9 mouse cellular contexts compared by ENCODE assay signal in genomic region chr2:170507734-170508133, GRCm38 (mm10). TPM values are rescaled to one million over a fixed set of nuclear protein-coding genes. Genes with fewer than 3 reads are reported as not detected.
A peak's percentile ranks its signal among the peaks of the same experiment; 100 is the strongest.
DNase-seq lines count a peak whose midpoint lies in the region; ATAC-seq and TF ChIP-seq lines count a peak whose summit lies in the region.
"Had no signal": no experiment of that assay in that cellular context is flagged by ENCODE, and none has a peak within 500 bp of the region (broad histone marks: within the 10 kb centered on the region; RNA-seq: fewer than 3 reads in every experiment).

No protein-coding gene starts in this region.

- TF ChIP-seq CTCF in layer of hippocampus, adult 2 months (conservative IDR thresholded peaks at IDR 0.05) = peak; percentile 89

- peak; percentile 91 for DNase-seq in CD4-positive, CD25-positive, alpha-beta regulatory T cell, adult 2 months (ENCODE audit: low read depth, low spot score)
- DNase-seq in cerebellum, postnatal 4 days (ENCODE audit: low spot score in 2 of 2) = peak; percentile 77 to 88
- peak; percentile 70 to 74 for DNase-seq in gastrocnemius, postnatal 36 days
- peak; percentile 80 to 86 for DNase-seq in layer of hippocampus, adult 2 months (ENCODE audit: low spot score in 2 of 2)
- peak; percentile 85 for DNase-seq in lung, postnatal 14 days
- DNase-seq in right cerebral cortex, postnatal 25 days = peak; percentile 79
- peak; percentile 80 to 85 for DNase-seq in urinary bladder, postnatal 36 days (ENCODE audit: low spot score in 2 of 2)

- no peak overlapping the region for H3K27ac ChIP-seq in layer of hippocampus, adult 2 months
- H3K27ac ChIP-seq: liver, embryonic 15.5 days had no signal

- H3K4me3 ChIP-seq in layer of hippocampus, adult 2 months = no peak overlapping the region
- H3K4me3 ChIP-seq: liver, embryonic 15.5 days had no signal

- intact Hi-C loops in gastrocnemius, postnatal 36 days (cut with DNase I) = loop anchor here (1.0 to 2.0 kb wide), 2 partner anchors 55 to 153 kb away; no protein-coding TSS in a partner anchor

- peak; percentile 65 for ATAC-seq in activated CD4-positive, CD25-positive, alpha-beta regulatory T cell, adult 4 months

RNA-seq across cellular contexts. Expression of gene Cyp24a1, which starts 10.8 kb away (rescaled TPM):
- polyA plus RNA-seq in activated CD4-positive, CD25-positive, alpha-beta regulatory T cell, adult 4 months (2017; shearing (Covaris generic)) = under 1 TPM in 1 of 2 experiments, not detected in 1; 0.19 TPM
- total RNA-seq in gastrocnemius, postnatal 36 days (2021) = not detected
- total RNA-seq in layer of hippocampus, adult 2 months (2021) = not detected
- polyA plus RNA-seq: liver, embryonic 15.5 days had no signal

RNA-seq across cellular contexts. Expression of gene Pfdn4, which starts 11.5 kb away (rescaled TPM):
- 10 to 100 TPM; 52.3 to 58.8 TPM for polyA plus RNA-seq in activated CD4-positive, CD25-positive, alpha-beta regulatory T cell, adult 4 months (2017; shearing (Covaris generic))
- 10 to 100 TPM; 12.1 to 12.6 TPM for total RNA-seq in gastrocnemius, postnatal 36 days (2021)
- total RNA-seq in layer of hippocampus, adult 2 months (2021) = 10 to 100 TPM; 28.6 to 32.2 TPM
